Mouse (Mus musculus) kidney, postnatal 0 days (tissue): ENCODE results near the gene Gjb3. TPM values are rescaled to one million over a fixed set of nuclear protein-coding genes. Genes with fewer than 3 reads are reported as not detected.

ENCODE experiments used
- ATAC-seq: fragments of 200-750 bp; cut with Nextera tagmentation; replicated peaks from 2 replicates; pipeline ENCODE4 v1.8.0; 2017; ENCODE audit warnings: low read depth, moderate number of reproducible peaks, moderate TSS enrichment, moderate library complexity; ENCODE audit not compliant: low FRiP score
- DNase-seq: peaks from one replicate; pipeline ENCODE4 v3.0.0-alpha.2; 2016; ENCODE audit warnings: low spot score
- H3K27ac ChIP-seq: fragments of 300-500 bp; sonication (generic); 2 replicates; pipeline ENCODE4 v1.5.1; 2014; ENCODE audit warnings: mild to moderate bottlenecking
- H3K27me3 ChIP-seq: fragments of 300-500 bp; sonication (generic); 2 replicates; pipeline ENCODE4 v1.6.1; 2014; ENCODE audit warnings: low read length, mixed read lengths; ENCODE audit not compliant: insufficient read depth
- H3K36me3 ChIP-seq: fragments of 300-500 bp; sonication (generic); 2 replicates; pipeline ENCODE4 v1.6.1; 2014; ENCODE audit warnings: low read length, mixed read lengths; ENCODE audit not compliant: insufficient read depth
- H3K4me1 ChIP-seq: fragments of 300-500 bp; sonication (generic); replicated peaks from 2 replicates; pipeline ENCODE4 v1.6.1; 2014; ENCODE audit warnings: antibody characterized with exemption, low read length, mixed read lengths; ENCODE audit not compliant: insufficient read depth
- H3K4me2 ChIP-seq: fragments of 300-500 bp; sonication (generic); 2 replicates; pipeline ENCODE4 v1.6.1; 2014; ENCODE audit warnings: mild to moderate bottlenecking, low read length, moderate library complexity, mixed read lengths
- H3K4me3 ChIP-seq: fragments of 300-500 bp; sonication (generic); replicated peaks from 2 replicates; pipeline ENCODE4 v1.5.1; 2014; ENCODE audit warnings: low read depth, low read length
- H3K9ac ChIP-seq: fragments of 300-500 bp; sonication (generic); 2 replicates; pipeline ENCODE4 v1.6.1; 2014; ENCODE audit warnings: low read depth, low read length
- H3K9me3 ChIP-seq: fragments of 300-500 bp; sonication (generic); replicated peaks from 2 replicates; pipeline ENCODE4 v1.6.1; 2016; ENCODE audit warnings: low read length, inconsistent platforms, mixed read lengths
- CTCF ChIP-seq: IDR thresholded peaks from 2 replicates; pipeline ENCODE4 v1.5.1; 2016; ENCODE audit warnings: antibody characterized with exemption, low read depth, mild to moderate bottlenecking, moderate library complexity
- WGBS: fragments of 180-500 bp; shearing (Covaris S2); extraction: QIAGEN DNeasy Blood & Tissue Kit; methylation state at CpG from one replicate; pipeline ENCODE4 v1.1.7; 2014; 5-methylcytosine and 5-hydroxymethylcytosine counted together
- polyA plus RNA-seq: library from polyadenylated mRNA; unstranded; fragments of >200 nt; fragmentation: Nextera tagmentation; extraction: Ambion mirVana; gene quantifications from 2 replicates; pipeline ENCODE4 v1.2.1, GENCODE M21; 2015

Gjb3 gene
- polyA plus RNA-seq, 1 experiment from 2014 or later = 1.1 TPM

GRCm38 (mm10) chr4:127303796-127304195, 26.8 kb downstream of the Gjb3 start:
- no peaks in the 10 kb centered on the region for H3K9me3 ChIP-seq
- TF ChIP-seq CTCF = no peak
- no peak overlapping the region for H3K9ac ChIP-seq
- H3K4me2 ChIP-seq = no peak overlapping the region
- ATAC-seq = no peak
- 56% methylated on average over 3 of the region's 3 CpGs for WGBS
- no peak overlapping the region for H3K27ac ChIP-seq
- no peaks in the 10 kb centered on the region for H3K4me1 ChIP-seq
- H3K4me3 ChIP-seq = no peak overlapping the region
- no peaks in the 10 kb centered on the region for H3K36me3 ChIP-seq
- no peak for DNase-seq
- H3K27me3 ChIP-seq = no peaks in the 10 kb centered on the region

- Histone ChIP-seq H3K4me3 (no peak overlapping the region), H3K36me3 (no peaks in the 10 kb centered on the region), H3K27ac (no peak overlapping the region), H3K27me3 (no peaks in the 10 kb centered on the region), H3K9me3 (no peaks in the 10 kb centered on the region), H3K4me1 (no peaks in the 10 kb centered on the region), H3K9ac (no peak overlapping the region), H3K4me2 (no peak overlapping the region)
- no peak for TF ChIP-seq CTCF
- ATAC-seq = no peak
- WGBS = 73% methylated on average over 5 of the region's 5 CpGs
- no peak for DNase-seq
Measured at GRCm38 (mm10) chr4:127300503-127300902, 30.1 kb downstream of the Gjb3 start.

DNA sequence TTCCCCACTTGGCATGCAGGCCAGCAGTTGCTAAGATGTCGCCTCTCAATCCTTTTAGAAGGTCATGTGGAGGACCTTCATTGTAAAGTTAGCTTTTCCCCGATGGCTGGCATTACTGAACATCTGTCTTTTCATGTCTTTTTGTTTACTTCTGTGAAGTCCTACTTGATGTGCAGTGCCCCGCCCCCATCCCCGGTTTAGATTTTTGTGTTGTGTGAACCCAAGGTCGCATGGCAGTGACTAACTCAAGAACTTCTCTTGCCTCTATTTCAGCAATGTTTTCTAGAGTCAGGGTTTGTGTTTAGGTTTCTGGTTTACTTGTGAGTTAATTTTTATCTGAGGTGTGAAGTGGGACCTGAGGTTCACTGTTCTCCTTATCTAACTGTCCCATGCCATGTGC, 38.0 kb downstream of the Gjb3 start:
- ATAC-seq = no peak
- WGBS = 81% methylated on average over 5 of the region's 5 CpGs
- Histone ChIP-seq H3K4me1 (0 out of 2 replicates have a peak, but pooled peaks cover 4% of the 10 kb centered on the region), H3K36me3 (no peaks in the 10 kb centered on the region), H3K27ac (no peak overlapping the region), H3K9me3 (no peaks in the 10 kb centered on the region), H3K9ac (no peak overlapping the region), H3K4me3 (no peak overlapping the region), H3K27me3 (no peaks in the 10 kb centered on the region), H3K4me2 (no peak overlapping the region)
- DNase-seq = no peak
- TF ChIP-seq CTCF = no peak

- H3K36me3 ChIP-seq = no peaks in the 10 kb centered on the region
- H3K4me3 ChIP-seq = no peak overlapping the region
- no peaks in the 10 kb centered on the region for H3K27me3 ChIP-seq
- ATAC-seq = no peak
- 0 out of 2 replicates have a peak, but pooled peaks cover 4% of the 10 kb centered on the region for H3K4me1 ChIP-seq
- peak; percentile 25 for DNase-seq
- WGBS = 60% methylated on average over 6 of the region's 6 CpGs
- H3K9me3 ChIP-seq = no peaks in the 10 kb centered on the region
- TF ChIP-seq CTCF = no peak
- no peak overlapping the region for H3K9ac ChIP-seq
- no peak overlapping the region for H3K4me2 ChIP-seq
- peak overlapping the region; percentile 44; the same call in 1 of the 2 replicates for H3K27ac ChIP-seq
Measured at GRCm38 (mm10) chr4:127289039-127289548, 41.5 kb downstream of the Gjb3 start.

DNA sequence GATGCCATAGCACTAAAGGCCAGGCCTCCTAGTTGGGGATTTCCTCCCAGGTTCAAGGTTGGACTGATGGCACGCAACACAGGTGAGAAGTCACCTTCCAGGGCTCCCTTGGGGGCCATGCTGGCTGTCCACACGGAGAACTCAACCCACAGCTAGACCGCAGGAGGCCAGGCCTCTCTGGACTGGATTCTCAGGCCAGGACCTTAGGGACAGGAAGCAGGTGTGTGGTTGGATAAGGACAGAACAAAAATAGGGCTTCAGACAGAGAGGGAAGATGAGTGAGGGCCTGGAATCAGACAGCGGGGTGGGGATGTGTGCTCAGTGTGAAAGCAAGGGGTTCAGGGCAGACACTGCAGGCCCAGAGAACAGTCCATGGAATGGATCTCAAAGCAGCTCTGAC, 43.7 kb downstream of the Gjb3 start:
- no peak for ATAC-seq
- Histone ChIP-seq H3K4me3 (no peak overlapping the region), H3K9ac (no peak overlapping the region), H3K9me3 (no peaks in the 10 kb centered on the region), H3K27me3 (no peaks in the 10 kb centered on the region), H3K36me3 (no peaks in the 10 kb centered on the region), H3K4me2 (no peak overlapping the region), H3K27ac (no peak overlapping the region), H3K4me1 (0 out of 2 replicates have a peak, but pooled peaks cover 4% of the 10 kb centered on the region)
- DNase-seq = no peak
- no peak for TF ChIP-seq CTCF
- 70% methylated on average over 4 of the region's 4 CpGs for WGBS

DNA sequence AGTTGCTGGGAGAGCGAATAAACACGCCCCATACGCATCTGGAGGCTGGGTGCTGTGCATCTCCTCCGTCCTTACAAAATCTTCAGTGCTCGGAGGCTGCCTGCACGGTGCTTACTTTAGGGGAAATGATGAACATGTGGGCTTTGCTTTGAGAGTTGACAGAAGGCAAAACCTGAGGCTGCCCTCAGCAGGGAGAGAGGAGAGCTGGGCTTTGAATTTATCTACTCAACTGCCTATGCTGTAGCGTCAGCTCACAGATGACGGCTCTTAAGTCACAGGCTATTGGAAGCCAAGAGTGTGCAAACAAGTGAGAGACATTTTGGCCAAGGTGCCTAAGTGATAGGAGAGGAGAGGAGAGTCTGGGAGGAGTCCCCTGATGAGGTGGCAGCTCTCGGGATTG, 51.4 kb downstream of the Gjb3 start:
- DNase-seq (no peak), ATAC-seq (no peak)
- Histone ChIP-seq H3K4me3 (no peak overlapping the region), H3K9me3 (no peaks in the 10 kb centered on the region), H3K27me3 (no peaks in the 10 kb centered on the region), H3K4me1 (0 out of 2 replicates have a peak, but pooled peaks cover 5% of the 10 kb centered on the region), H3K4me2 (no peak overlapping the region), H3K27ac (0 out of 2 replicates have a peak overlapping the region, but pooled peaks have one; percentile 50), H3K9ac (no peak overlapping the region), H3K36me3 (no peaks in the 10 kb centered on the region)
- TF ChIP-seq CTCF = no peak
- 76% methylated on average over 9 of the region's 9 CpGs for WGBS

- DNase-seq (peak; percentile 25), ATAC-seq (no peak)
- Histone ChIP-seq H3K27ac (peak overlapping the region; percentile 50; the same call in 1 of the 2 replicates), H3K27me3 (no peaks in the 10 kb centered on the region), H3K4me3 (no peak overlapping the region), H3K36me3 (no peaks in the 10 kb centered on the region), H3K9me3 (no peaks in the 10 kb centered on the region), H3K4me1 (0 out of 2 replicates have a peak, but pooled peaks cover 5% of the 10 kb centered on the region), H3K9ac (no peak overlapping the region), H3K4me2 (no peak overlapping the region)
- no peak for TF ChIP-seq CTCF
- WGBS = 31% methylated on average over 9 of the region's 9 CpGs
Measured at GRCm38 (mm10) chr4:127278451-127279001, 52.1 kb downstream of the Gjb3 start.

Other genes starting within 250 kb of the Gjb3 start
- 33.2 and 33.7 TPM in 2 replicates for gene Tmem35b, start 207.2 kb downstream of the Gjb3 start, polyA plus RNA-seq
- gene Dlgap3, start 161.6 kb downstream of the Gjb3 start, polyA plus RNA-seq = 0.24 and 0.37 TPM in 2 replicates
- 67.5 and 72.2 TPM in 2 replicates for gene Smim12, start 87.1 kb downstream of the Gjb3 start, polyA plus RNA-seq
- 24.0 and 27.6 TPM in 2 replicates for gene Gja4, start 16.8 kb downstream of the Gjb3 start, polyA plus RNA-seq
- gene Gjb4, start 23.2 kb upstream of the Gjb3 start, polyA plus RNA-seq = 1.2 and 1.8 TPM in 2 replicates
- 1.3 and 1.4 TPM in 2 replicates for gene Gjb5, start 27.3 kb upstream of the Gjb3 start, polyA plus RNA-seq